Mouse (Mus musculus): ENCODE data around the gene Abhd2. TPM values are rescaled to one million over a fixed set of nuclear protein-coding genes. Genes with fewer than 3 reads are reported as not detected.

The Abhd2 gene
- polyA plus RNA-seq, 1 experiment from 2014 or later: 11.4 TPM

- H3K4me2 ChIP-seq: no peak overlapping the region
- peaks cover 21% of the 10 kb centered on the region for H3K4me1 ChIP-seq (replicated peaks)
- WGBS (ENCODE audit: insufficient replicate concordance): 74% methylated on average over 7 of the region's 7 CpGs
- H3K9ac ChIP-seq: no peak overlapping the region
- peaks cover 17% of the 10 kb centered on the region; the same call in 1 of the 2 replicates for H3K36me3 ChIP-seq (replicated peaks)
- no peaks in the 10 kb centered on the region for H3K9me3 ChIP-seq (replicated peaks)
- no peak for ATAC-seq (ENCODE audit: insufficient read depth)
- H3K27ac ChIP-seq (replicated peaks): no peak overlapping the region
- H3K4me3 ChIP-seq (replicated peaks): no peak overlapping the region
- H3K27me3 ChIP-seq: no peaks in the 10 kb centered on the region
These were observed 122.2 kb downstream of the Abhd2 start for GRCm38 (mm10) chr7:79395186-79395585.

DNA sequence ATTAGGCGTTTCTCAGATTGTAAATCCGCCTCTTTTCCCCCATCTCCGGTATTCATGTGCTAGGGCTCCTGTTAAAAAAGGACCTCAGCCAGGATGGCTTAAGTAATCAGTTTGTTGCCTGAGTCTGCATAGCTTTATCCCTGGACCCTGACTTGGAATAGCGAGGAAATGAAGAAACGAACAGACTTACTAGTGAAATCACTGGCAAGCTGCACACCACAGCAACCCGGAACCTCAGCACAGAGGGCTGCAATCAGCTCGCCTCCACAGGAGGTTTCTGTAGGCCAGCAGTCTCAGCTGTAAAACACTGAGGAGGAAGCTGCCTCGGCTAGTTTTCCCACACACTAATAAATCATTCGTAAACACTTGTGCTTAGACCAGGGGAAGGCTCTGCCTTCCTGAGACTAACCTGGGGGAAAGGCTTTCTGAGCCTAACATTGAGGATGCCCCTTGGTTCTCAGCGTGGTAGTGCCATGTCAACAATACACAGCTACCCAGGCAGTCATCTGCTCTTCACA lies 124.5 kb downstream of the Abhd2 start:
- Histone ChIP-seq H3K27ac (replicated peaks) (no peak overlapping the region), H3K9ac (no peak overlapping the region), H3K4me2 (no peak overlapping the region), H3K36me3 (replicated peaks) (peaks cover 24% of the 10 kb centered on the region), H3K4me3 (replicated peaks) (no peak overlapping the region), H3K4me1 (replicated peaks) (peaks cover 16% of the 10 kb centered on the region), H3K9me3 (replicated peaks) (no peaks in the 10 kb centered on the region), H3K27me3 (no peaks in the 10 kb centered on the region)
- 62% methylated on average over 10 of the region's 10 CpGs for WGBS (ENCODE audit: insufficient replicate concordance)
- ATAC-seq (ENCODE audit: insufficient read depth): no peak

- H3K9ac ChIP-seq: no peak overlapping the region
- WGBS (ENCODE audit: insufficient replicate concordance): 54% methylated on average over 8 of the region's 8 CpGs
- no peak overlapping the region for H3K4me3 ChIP-seq (replicated peaks)
- H3K27ac ChIP-seq (replicated peaks): no peak overlapping the region
- no peak overlapping the region for H3K4me2 ChIP-seq
- H3K4me1 ChIP-seq (replicated peaks): peaks cover 8% of the 10 kb centered on the region
- H3K9me3 ChIP-seq (replicated peaks): no peaks in the 10 kb centered on the region
- no peaks in the 10 kb centered on the region for H3K27me3 ChIP-seq
- no peak for ATAC-seq (ENCODE audit: insufficient read depth)
- H3K36me3 ChIP-seq (replicated peaks): peaks cover 24% of the 10 kb centered on the region
These were observed 125.4 kb downstream of the Abhd2 start for GRCm38 (mm10) chr7:79398426-79398825.

DNA sequence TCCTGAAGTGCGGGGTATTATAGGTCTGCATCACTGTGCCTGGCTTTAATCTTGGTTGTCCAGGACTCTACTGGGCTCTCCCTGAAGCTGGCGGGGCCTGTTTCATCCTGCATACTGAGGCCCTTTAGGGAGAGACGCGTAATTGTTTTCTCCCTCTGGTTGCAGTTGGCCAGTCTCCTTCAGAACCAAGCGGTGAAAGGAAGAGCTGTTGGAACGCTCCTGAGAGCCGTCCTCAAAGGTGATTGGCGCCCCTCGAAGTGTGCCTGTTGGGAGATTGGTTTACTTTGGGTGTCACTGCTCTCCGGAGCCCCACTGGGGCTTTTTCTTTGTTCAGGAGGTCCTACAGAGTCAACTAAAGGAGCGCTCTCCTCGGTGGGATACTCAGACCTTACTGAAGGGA lies 126.0 kb downstream of the Abhd2 start:
- no peak for ATAC-seq (ENCODE audit: insufficient read depth)
- Histone ChIP-seq H3K36me3 (replicated peaks) (peaks cover 24% of the 10 kb centered on the region), H3K9me3 (replicated peaks) (no peaks in the 10 kb centered on the region), H3K9ac (no peak overlapping the region), H3K4me1 (replicated peaks) (peaks cover 3% of the 10 kb centered on the region; the same call in 1 of the 2 replicates), H3K27me3 (no peaks in the 10 kb centered on the region), H3K27ac (replicated peaks) (no peak overlapping the region), H3K4me3 (replicated peaks) (no peak overlapping the region), H3K4me2 (no peak overlapping the region)
- WGBS (ENCODE audit: insufficient replicate concordance): 81% methylated on average over 12 of the region's 12 CpGs

DNA sequence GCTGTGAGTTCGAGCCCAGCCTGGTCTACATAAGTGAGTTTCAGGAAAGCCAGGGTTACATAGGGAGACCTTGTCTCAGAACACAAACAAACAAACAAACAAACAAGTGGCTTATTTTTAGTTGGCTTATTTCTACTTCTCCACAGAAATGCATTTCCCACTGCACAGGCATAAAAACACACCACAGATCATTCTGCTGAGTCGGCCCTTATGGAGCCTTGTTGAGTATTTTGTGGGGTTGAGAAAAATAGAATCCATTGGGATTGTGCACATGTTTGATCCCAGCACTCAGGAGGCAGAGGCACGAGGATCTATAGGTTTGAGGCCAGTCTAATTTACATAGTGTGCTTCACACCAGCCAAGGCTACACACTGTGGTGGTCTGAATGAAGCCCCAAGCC lies 127.3 kb downstream of the Abhd2 start:
- Histone ChIP-seq H3K27me3 (no peaks in the 10 kb centered on the region), H3K4me3 (replicated peaks) (no peak overlapping the region), H3K27ac (replicated peaks) (no peak overlapping the region), H3K4me1 (replicated peaks) (0 out of 2 replicates have a peak, but pooled peaks cover 2% of the 10 kb centered on the region), H3K9me3 (replicated peaks) (no peaks in the 10 kb centered on the region), H3K9ac (no peak overlapping the region), H3K4me2 (no peak overlapping the region), H3K36me3 (replicated peaks) (peaks cover 30% of the 10 kb centered on the region)
- ATAC-seq (ENCODE audit: insufficient read depth): no peak
- 66% methylated on average over 3 of the region's 3 CpGs for WGBS (ENCODE audit: insufficient replicate concordance)

- no peak overlapping the region for H3K27ac ChIP-seq (replicated peaks)
- H3K36me3 ChIP-seq (replicated peaks): peaks cover 57% of the 10 kb centered on the region
- no peak for ATAC-seq (ENCODE audit: insufficient read depth)
- 89% methylated on average over 18 of the region's 18 CpGs for WGBS (ENCODE audit: insufficient replicate concordance)
- H3K4me3 ChIP-seq (replicated peaks): no peak overlapping the region
- H3K9ac ChIP-seq: no peak overlapping the region
- H3K4me1 ChIP-seq (replicated peaks): no peaks in the 10 kb centered on the region
- no peak overlapping the region for H3K4me2 ChIP-seq
- H3K9me3 ChIP-seq (replicated peaks): no peaks in the 10 kb centered on the region
- no peaks in the 10 kb centered on the region for H3K27me3 ChIP-seq
These were observed 141.7 kb downstream of the Abhd2 start for GRCm38 (mm10) chr7:79414449-79415375.

Other genes starting within 250 kb of the Abhd2 start
- gene Acan, start 219.7 kb upstream of the Abhd2 start, polyA plus RNA-seq (2015; fragmentation: Nextera tagmentation; extraction: Ambion mirVana): 0.03 and 0.33 TPM in 2 replicates
- gene Hapln3, start 142.2 kb upstream of the Abhd2 start, polyA plus RNA-seq (2015; fragmentation: Nextera tagmentation; extraction: Ambion mirVana): 0.16 and 0.40 TPM in 2 replicates
- 82.5 and 90.8 TPM in 2 replicates for gene Mfge8, start 124.1 kb upstream of the Abhd2 start, polyA plus RNA-seq (2015; fragmentation: Nextera tagmentation; extraction: Ambion mirVana)
- gene Rlbp1, start 113.8 kb downstream of the Abhd2 start, polyA plus RNA-seq (2015; fragmentation: Nextera tagmentation; extraction: Ambion mirVana): 0.10 TPM in 1 of 2 replicates, not detected in the other
- 8.6 and 8.7 TPM in 2 replicates for gene Fanci, start 118.7 kb downstream of the Abhd2 start, polyA plus RNA-seq (2015; fragmentation: Nextera tagmentation; extraction: Ambion mirVana)
- gene Polg, start 193.2 kb downstream of the Abhd2 start, polyA plus RNA-seq (2015; fragmentation: Nextera tagmentation; extraction: Ambion mirVana): 18.0 and 21.8 TPM in 2 replicates

Data from liver, embryonic 15.5 days (tissue).